Mouse (Mus musculus): ENCODE measurements at regions not wholly inside any gene's neighbourhood (a gene's known extent, or its start where the extent isn't known, plus 50 kb on each side); places are given as distances from the start of the nearest gene placed in this dataset.

DNA sequence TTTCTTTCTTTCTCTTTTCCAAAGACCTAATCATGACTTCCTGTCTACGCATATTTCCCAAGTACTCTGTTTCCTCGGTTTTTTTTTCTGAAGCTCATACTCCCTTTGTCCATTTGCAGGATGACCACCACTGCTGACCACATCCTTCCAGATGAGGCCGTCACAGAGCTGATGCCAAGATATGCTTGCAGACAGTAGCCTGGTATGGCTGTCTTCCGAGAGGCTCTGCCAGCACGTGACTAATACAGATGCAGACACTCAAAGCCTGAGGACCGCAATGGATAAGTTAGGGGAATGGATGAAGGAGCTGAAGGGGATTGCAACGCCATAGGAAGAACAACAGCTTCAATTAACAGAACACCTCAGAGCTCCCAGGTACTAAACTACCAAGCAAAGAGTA, 399.4 kb upstream of the A1bg start:
- TF ChIP-seq CTCF (IDR thresholded peaks at IDR 0.05; ENCODE audit: low read depth), result no peak
- no peak for TF ChIP-seq EP300 (IDR thresholded peaks at IDR 0.05; ENCODE audit: low read depth)

All from heart, postnatal 0 days (tissue).